Mouse (Mus musculus) MEL (cell line): ENCODE data around the gene Zfpl1. TPM values are rescaled to one million over a fixed set of nuclear protein-coding genes. Genes with fewer than 3 reads are reported as not detected.

Experiments
- DNase-seq: peaks from one replicate; pipeline ENCODE4 v3.0.0; 2011; ENCODE audit warnings: low read depth, low spot score
- H3K27ac ChIP-seq: 2 replicates; pipeline ENCODE4 v1.5.1; 2012; ENCODE audit warnings: low read depth, mild to moderate bottlenecking, control low read depth, low read length, moderate library complexity; ENCODE audit not compliant: control insufficient read depth
- H3K27me3 ChIP-seq, 2 experiments: fragments of 150-350 bp in 1 of 2; sonication (generic) in 1 of 2; 2 replicates each; pipeline ENCODE4 v1.6.1; 2012; ENCODE audit warnings: low read length in 2 of 2, mild to moderate bottlenecking in 2 of 2, improper control_type of control experiment in 1 of 2, moderate library complexity in 1 of 2; ENCODE audit not compliant: insufficient read depth in 2 of 2, control insufficient read depth in 1 of 2
- H3K36me3 ChIP-seq, 2 experiments: 2 replicates each; pipeline ENCODE4 v1.6.1; 2012 to 2014; ENCODE audit warnings: low read length in 2 of 2, improper control_type of control experiment in 1 of 2, inconsistent platforms in 1 of 2, mild to moderate bottlenecking in 1 of 2; ENCODE audit not compliant: insufficient read depth in 2 of 2, control insufficient read depth in 1 of 2
- H3K4me1 ChIP-seq, 2 experiments: fragments of 150-350 bp in 1 of 2; sonication (generic) in 1 of 2; 2 replicates each; pipeline ENCODE4 v1.6.1; 2012; ENCODE audit warnings: low read length in 2 of 2, improper control_type of control experiment in 1 of 2, mild to moderate bottlenecking in 1 of 2; ENCODE audit not compliant: insufficient read depth in 2 of 2, control insufficient read depth in 1 of 2
- H3K4me3 ChIP-seq, 2 experiments: fragments of 150-350 bp in 1 of 2; sonication (generic) in 1 of 2; 2 replicates each; pipeline ENCODE4 v1.5.1; 2012; ENCODE audit warnings: low read depth in 2 of 2, low read length in 2 of 2, mild to moderate bottlenecking in 2 of 2, moderate library complexity in 2 of 2, control low read depth in 1 of 2, improper control_type of control experiment in 1 of 2; ENCODE audit not compliant: control insufficient read depth in 1 of 2, insufficient read depth in 1 of 2
- H3K79me2 ChIP-seq: 2 replicates; pipeline ENCODE4 v1.6.1; 2012; ENCODE audit warnings: mild to moderate bottlenecking, low read length, moderate library complexity; ENCODE audit not compliant: control insufficient read depth, poor library complexity, insufficient read depth
- H3K9ac ChIP-seq: 2 replicates; pipeline ENCODE4 v1.6.1; 2012; ENCODE audit warnings: low read depth, mild to moderate bottlenecking, control low read depth, low read length, moderate library complexity; ENCODE audit not compliant: control insufficient read depth, poor library complexity, severe bottlenecking
- H3K9me3 ChIP-seq: fragments of 150-350 bp; sonication (generic); replicated peaks from 2 replicates; pipeline ENCODE4 v1.6.1; 2012; ENCODE audit warnings: mild to moderate bottlenecking, low read length, improper control_type of control experiment, moderate library complexity; ENCODE audit not compliant: insufficient read depth
- CTCF ChIP-seq, 3 experiments: IDR thresholded peaks in 2 of 3; conservative IDR thresholded peaks in 1 of 3; 2 replicates each; pipeline ENCODE4 v1.5.1; 2011 to 2012; ENCODE audit warnings: low read length in 3 of 3, low read depth in 2 of 3, mild to moderate bottlenecking in 2 of 3, improper control_type of control experiment in 1 of 3, inconsistent platforms in 1 of 3, mixed read lengths in 1 of 3, moderate library complexity in 1 of 3; ENCODE audit not compliant: control insufficient read depth in 1 of 3, insufficient read depth in 1 of 3, poor library complexity in 1 of 3, severe bottlenecking in 1 of 3
- E2F4 ChIP-seq: IDR thresholded peaks from 2 replicates; pipeline ENCODE4 v1.6.1; 2011; ENCODE audit warnings: low read depth, low read length, improper control_type of control experiment, borderline replicate concordance
- ETS1 ChIP-seq: IDR thresholded peaks from 2 replicates; pipeline ENCODE4 v1.6.1; 2012; ENCODE audit warnings: low read depth, mild to moderate bottlenecking, inconsistent platforms, low read length, improper control_type of control experiment, moderate library complexity
- HCFC1 ChIP-seq: IDR thresholded peaks from 2 replicates; pipeline ENCODE4 v1.6.1; 2012; ENCODE audit warnings: low read depth, mild to moderate bottlenecking, inconsistent platforms, low read length, improper control_type of control experiment, moderate library complexity
- MAX ChIP-seq: IDR thresholded peaks from 2 replicates; pipeline ENCODE4 v1.6.1; 2011; ENCODE audit warnings: low read length, improper control_type of control experiment
- MXI1 ChIP-seq: IDR thresholded peaks from 2 replicates; pipeline ENCODE4 v1.6.1; 2011; ENCODE audit warnings: mild to moderate bottlenecking, low read depth, low read length, improper control_type of control experiment
- MYC ChIP-seq: IDR thresholded peaks from 2 replicates; pipeline ENCODE4 v1.6.1; 2011; ENCODE audit warnings: low read depth, mild to moderate bottlenecking, low read length, improper control_type of control experiment, moderate library complexity
- NELFE ChIP-seq: IDR thresholded peaks from 2 replicates; pipeline ENCODE4 v1.6.1; 2011; ENCODE audit warnings: low read depth, low read length, improper control_type of control experiment
- NRF1 ChIP-seq: IDR thresholded peaks from 2 replicates; pipeline ENCODE4 v1.6.1; 2014; ENCODE audit warnings: low read depth, mild to moderate bottlenecking, inconsistent platforms, low read length, improper control_type of control experiment, moderate library complexity; ENCODE audit not compliant: poor library complexity, insufficient read depth, severe bottlenecking
- POLR2A ChIP-seq, 2 experiments: IDR thresholded peaks; 2 replicates each; pipeline ENCODE4 v1.6.1; 2011 to 2012; ENCODE audit warnings: low read length in 2 of 2, mild to moderate bottlenecking in 2 of 2, control low read depth in 1 of 2, improper control_type of control experiment in 1 of 2, low read depth in 1 of 2, moderate library complexity in 1 of 2; ENCODE audit not compliant: control insufficient read depth in 1 of 2, insufficient read depth in 1 of 2, poor library complexity in 1 of 2
- POLR2AphosphoS2 ChIP-seq: IDR thresholded peaks from 2 replicates; pipeline ENCODE4 v1.6.1; 2011; ENCODE audit warnings: low read length, improper control_type of control experiment
- POLR2AphosphoS5 ChIP-seq: IDR thresholded peaks from 2 replicates; pipeline ENCODE4 v1.6.1; 2012; ENCODE audit warnings: low read depth, borderline replicate concordance, mild to moderate bottlenecking, inconsistent platforms, low read length, moderate library complexity, mixed read lengths
- RAD21 ChIP-seq: IDR thresholded peaks from 2 replicates; pipeline ENCODE4 v1.6.1; 2011; ENCODE audit warnings: mild to moderate bottlenecking, low read depth, low read length, improper control_type of control experiment
- SIN3A ChIP-seq: IDR thresholded peaks from 2 replicates; pipeline ENCODE4 v1.6.1; 2012; ENCODE audit warnings: low read length, improper control_type of control experiment, inconsistent platforms
- SMC3 ChIP-seq: IDR thresholded peaks from 2 replicates; pipeline ENCODE4 v1.6.1; 2011; ENCODE audit warnings: low read depth, low read length, improper control_type of control experiment
- TBP ChIP-seq: IDR thresholded peaks from 2 replicates; pipeline ENCODE4 v1.8.0; 2011; ENCODE audit warnings: low read depth, low read length, improper control_type of control experiment
- TCF12 ChIP-seq: IDR thresholded peaks from 2 replicates; pipeline ENCODE4 v1.6.1; 2014; ENCODE audit warnings: low read depth, mild to moderate bottlenecking, inconsistent platforms, low read length, improper control_type of control experiment, moderate library complexity
- ZC3H11A ChIP-seq: IDR thresholded peaks from 2 replicates; pipeline ENCODE4 v1.6.1; 2012; ENCODE audit warnings: low read depth, mild to moderate bottlenecking, inconsistent platforms, low read length, improper control_type of control experiment
- ZKSCAN1 ChIP-seq: IDR thresholded peaks from 2 replicates; pipeline ENCODE4 v1.6.1; 2012; ENCODE audit warnings: low read depth, mild to moderate bottlenecking, inconsistent platforms, low read length, improper control_type of control experiment, moderate library complexity
- polyA plus RNA-seq, 2 experiments: library from polyadenylated mRNA; stranded (reverse) in 1 of 2; unstranded in 1 of 2; fragments of >175 nt in 1 of 2; fragments of >200 nt in 1 of 2; gene quantifications; 2 replicates each; pipeline versions ENCODE4 v1.2.1 to v1.2.4; 2012; ENCODE audit warnings: low replicate concordance in 2 of 2, low read depth in 1 of 2; ENCODE audit not compliant: insufficient read length in 2 of 2, insufficient read depth in 1 of 2, missing spikeins in 1 of 2
- total RNA-seq: library from RNA; depleted of rRNA; stranded (reverse); fragments of 300-350 nt; gene quantifications from 2 replicates; pipeline ENCODE4 v1.2.3, GENCODE M21; 2012

Zfpl1 gene
- total and polyA plus RNA-seq, 3 experiments: 40.1 to 56.4 TPM; not detected in 1

GRCm38 (mm10) chr19:6068951-6069350 lies 15.8 kb downstream of the Zfpl1 start:
- Histone ChIP-seq H3K9ac (no peak overlapping the region), H3K79me2 (no peaks in the 10 kb centered on the region), H3K4me3 (no peak overlapping the region), H3K4me1 (peaks cover 0 to 8% of the 10 kb centered on the region in 2 experiments; a peak in 3 of 4 replicates), H3K27me3 (no peaks in the 10 kb centered on the region), H3K27ac (no peak overlapping the region), H3K36me3 (no peaks in the 10 kb centered on the region), H3K9me3 (no peaks in the 10 kb centered on the region)
- peak; percentile 37 for DNase-seq
- TF ChIP-seq NELFE: no peak
- TF ChIP-seq TCF12: no peak
- no peak for TF ChIP-seq RAD21
- TF ChIP-seq HCFC1: no peak
- TF ChIP-seq ETS1: no peak
- TF ChIP-seq MYC: no peak
- TF ChIP-seq NRF1: no peak
- no peak for TF ChIP-seq POLR2A (IDR thresholded peaks at IDR 0.05; ENCODE audit: control insufficient read depth in 1 of 2, insufficient read depth in 1 of 2, low read depth in 1 of 2, low read length in 2 of 2, poor library complexity in 1 of 2)
- TF ChIP-seq CTCF (IDR thresholded peaks at IDR 0.05 in 2 of 3, conservative IDR thresholded peaks at IDR 0.05 in 1 of 3; ENCODE audit: control insufficient read depth in 1 of 3, insufficient read depth in 1 of 3, low read depth in 2 of 3, low read length in 3 of 3, poor library complexity in 1 of 3, severe bottlenecking in 1 of 3): no peak
- no peak for TF ChIP-seq E2F4
- no peak for TF ChIP-seq ZC3H11A

- no peak for TF ChIP-seq ZKSCAN1
- peak; percentile 73 for TF ChIP-seq TBP
- TF ChIP-seq MYC: no peak
- TF ChIP-seq MXI1: peak; percentile 60
- TF ChIP-seq POLR2A (IDR thresholded peaks at IDR 0.05; ENCODE audit: control insufficient read depth in 1 of 2, insufficient read depth in 1 of 2, low read depth in 1 of 2, low read length in 2 of 2, poor library complexity in 1 of 2): peak; percentile 42 to 80; a peak in 2 of 4 replicates
- TF ChIP-seq POLR2AphosphoS2: peak; percentile 70
- TF ChIP-seq MAX: no peak
- no peak for TF ChIP-seq NRF1
- 0 out of 2 replicates have a peak, but pooled peaks have one; percentile 33 for TF ChIP-seq HCFC1
- peak; percentile 58 for TF ChIP-seq NELFE
- no peak for TF ChIP-seq SMC3
- no peak for TF ChIP-seq POLR2AphosphoS5
- TF ChIP-seq SIN3A: 0 out of 2 replicates have a peak, but pooled peaks have one; percentile 34
- Histone ChIP-seq H3K4me3 (peak within 1 kb of the TSS; percentile 49 to 73), H3K27me3 (no peaks in the 10 kb centered on the region), H3K79me2 (no peaks in the 10 kb centered on the region), H3K4me1 (peaks cover 0 to 8% of the 10 kb centered on the region in 2 experiments; a peak in 3 of 4 replicates), H3K9ac (peak within 1 kb of the TSS; percentile 75), H3K9me3 (no peaks in the 10 kb centered on the region), H3K27ac (peak within 1 kb of the TSS; percentile 15), H3K36me3 (no peaks in the 10 kb centered on the region)
- peak; percentile 95 for DNase-seq
These were observed 16.9 kb downstream of the Zfpl1 start, which contains the start of gene Tm7sf2 for GRCm38 (mm10) chr19:6067724-6068415. Gene Tm7sf2 (minus strand): TSS chr19:6068373.
